Mouse (Mus musculus) midbrain, embryonic 15.5 days (tissue): Measurements from ENCODE around the gene Fkbp15. TPM values are rescaled to one million over a fixed set of nuclear protein-coding genes. Genes with fewer than 3 reads are reported as not detected.

Experiments used
- ATAC-seq: fragments of 200-750 bp; cut with Nextera tagmentation; replicated peaks from 2 replicates; pipeline ENCODE4 v1.8.0; 2017; ENCODE audit warnings: moderate TSS enrichment
- H3K27ac ChIP-seq: fragments of 300-500 bp; sonication (generic); 2 replicates; pipeline ENCODE4 v1.5.1; 2015; ENCODE audit warnings: mild to moderate bottlenecking, inconsistent platforms
- H3K27me3 ChIP-seq: fragments of 300-500 bp; sonication (generic); replicated peaks from 2 replicates; pipeline ENCODE4 v1.6.1; 2015; ENCODE audit warnings: inconsistent platforms
- H3K36me3 ChIP-seq: fragments of 300-500 bp; sonication (generic); replicated peaks from 2 replicates; pipeline ENCODE4 v1.6.1; 2015; ENCODE audit warnings: inconsistent platforms
- H3K4me1 ChIP-seq: fragments of 300-500 bp; sonication (generic); 2 replicates; pipeline ENCODE4 v1.6.1; 2015; ENCODE audit warnings: inconsistent platforms
- H3K4me2 ChIP-seq: fragments of 300-500 bp; sonication (generic); 2 replicates; pipeline ENCODE4 v1.6.1; 2015; ENCODE audit warnings: inconsistent platforms, mild to moderate bottlenecking, moderate library complexity
- H3K4me3 ChIP-seq: fragments of 300-500 bp; sonication (generic); 2 replicates; pipeline ENCODE4 v1.5.1; 2015; ENCODE audit warnings: mild to moderate bottlenecking, inconsistent platforms
- H3K9ac ChIP-seq: fragments of 300-500 bp; sonication (generic); 2 replicates; pipeline ENCODE4 v1.6.1; 2015; ENCODE audit warnings: mild to moderate bottlenecking, inconsistent platforms
- H3K9me3 ChIP-seq: fragments of 300-500 bp; sonication (generic); 2 replicates; pipeline ENCODE4 v1.6.1; 2016; ENCODE audit warnings: inconsistent platforms
- WGBS: fragments of 180-500 bp; shearing (Covaris S2); methylation state at CpG from one replicate; pipeline ENCODE4 v1.1.7; 2015; ENCODE audit warnings: mixed read lengths; 5-methylcytosine and 5-hydroxymethylcytosine counted together
- polyA plus RNA-seq: library from polyadenylated mRNA; unstranded; fragments of >200 nt; fragmentation: Nextera tagmentation; extraction: Ambion mirVana; gene quantifications from 2 replicates; pipeline ENCODE4 v1.2.1, GENCODE M21; 2015

Fkbp15 gene
- 20.9 and 23.0 TPM in 2 replicates for polyA plus RNA-seq

GRCm38 (mm10) chr4:62360088-62360804, at the start of gene Fkbp15, which contains the start of gene Slc31a1:
TSS of gene Fkbp15 (minus strand) at chr4:62360548.
TSS of gene Slc31a1 (plus strand) at chr4:62360727.
- no peaks in the 10 kb centered on the region for H3K36me3 ChIP-seq
- under 1% methylated on average over 51 of the region's 51 CpGs for WGBS
- H3K4me3 ChIP-seq = peak within 1 kb of the TSS; percentile 79
- peak within 1 kb of the TSS; percentile 84 for H3K27ac ChIP-seq
- H3K4me1 ChIP-seq = peaks cover 27% of the 10 kb centered on the region
- H3K9ac ChIP-seq = peak within 1 kb of the TSS; percentile 83
- H3K4me2 ChIP-seq = peak within 1 kb of the TSS; percentile 77
- no peaks in the 10 kb centered on the region for H3K27me3 ChIP-seq
- peak; percentile 100 for ATAC-seq
- H3K9me3 ChIP-seq = no peaks in the 10 kb centered on the region

GRCm38 (mm10) chr4:62409615-62410014, 49.3 kb upstream of the Fkbp15 start:
- Histone ChIP-seq H3K27ac (no peak overlapping the region), H3K36me3 (peaks cover 8% of the 10 kb centered on the region; the same call in 1 of the 2 replicates), H3K4me1 (peaks cover 39% of the 10 kb centered on the region), H3K27me3 (no peaks in the 10 kb centered on the region), H3K4me2 (peak overlapping the region; percentile 67), H3K4me3 (peak overlapping the region; percentile 66), H3K9ac (peak overlapping the region; percentile 71), H3K9me3 (no peaks in the 10 kb centered on the region)
- no peak for ATAC-seq
- WGBS = 42% methylated on average over 6 of the region's 6 CpGs

GRCm38 (mm10) chr4:62408601-62409282, 48.4 kb upstream of the Fkbp15 start, which contains the start of the genes Cdc26 and Prpf4:
TSS of gene Cdc26 (minus strand) at chr4:62408642.
TSS of gene Prpf4 (plus strand) at chr4:62408797.
- Histone ChIP-seq H3K4me1 (peaks cover 39% of the 10 kb centered on the region), H3K4me3 (peak within 1 kb of the TSS; percentile 66), H3K27ac (peak within 1 kb of the TSS; percentile 77), H3K36me3 (0 out of 2 replicates have a peak, but pooled peaks cover 11% of the 10 kb centered on the region), H3K9me3 (no peaks in the 10 kb centered on the region), H3K9ac (peak within 1 kb of the TSS; percentile 71), H3K27me3 (no peaks in the 10 kb centered on the region), H3K4me2 (peak within 1 kb of the TSS; percentile 67)
- under 1% methylated on average over 39 of the region's 39 CpGs for WGBS
- peak; percentile 99 for ATAC-seq

- peak overlapping the region; percentile 66 for H3K4me3 ChIP-seq
- WGBS = 0% methylated on average over 35 of the region's 35 CpGs
These were observed 47.6 kb upstream of the Fkbp15 start for GRCm38 (mm10) chr4:62407730-62408582.

GRCm38 (mm10) chr4:62406133-62406532, 45.8 kb upstream of the Fkbp15 start:
- Histone ChIP-seq H3K36me3 (peaks cover 13% of the 10 kb centered on the region; the same call in 1 of the 2 replicates), H3K4me1 (peaks cover 39% of the 10 kb centered on the region), H3K9ac (no peak overlapping the region), H3K27ac (no peak overlapping the region), H3K4me3 (no peak overlapping the region), H3K27me3 (no peaks in the 10 kb centered on the region), H3K9me3 (no peaks in the 10 kb centered on the region), H3K4me2 (no peak overlapping the region)
- ATAC-seq = no peak
- 82% methylated on average over 4 of the region's 4 CpGs for WGBS

More at GRCm38 (mm10) chr4:62407730-62408582, 47.6 kb upstream of the Fkbp15 start:
- peak overlapping the region; percentile 40 for H3K4me2 ChIP-seq
- H3K9me3 ChIP-seq = no peaks in the 10 kb centered on the region
- 0 out of 2 replicates have a peak, but pooled peaks cover 11% of the 10 kb centered on the region for H3K36me3 ChIP-seq
- peak overlapping the region; percentile 67 for H3K9ac ChIP-seq
- H3K27ac ChIP-seq = peak overlapping the region; percentile 74
- peaks cover 39% of the 10 kb centered on the region for H3K4me1 ChIP-seq
- no peaks in the 10 kb centered on the region for H3K27me3 ChIP-seq
- peak; percentile 75 for ATAC-seq

- Histone ChIP-seq H3K4me1 (no peaks in the 10 kb centered on the region), H3K4me2 (no peak overlapping the region), H3K9me3 (no peaks in the 10 kb centered on the region), H3K4me3 (no peak overlapping the region), H3K36me3 (peaks cover 39% of the 10 kb centered on the region; the same call in 1 of the 2 replicates), H3K27ac (no peak overlapping the region), H3K27me3 (no peaks in the 10 kb centered on the region), H3K9ac (no peak overlapping the region)
- no peak for ATAC-seq
- WGBS = 95% methylated on average over 3 of the region's 3 CpGs
These were observed 38.6 kb upstream of the Fkbp15 start for GRCm38 (mm10) chr4:62398956-62399355.

- Histone ChIP-seq H3K36me3 (peaks cover 42% of the 10 kb centered on the region; the same call in 1 of the 2 replicates), H3K4me3 (no peak overlapping the region), H3K27me3 (no peaks in the 10 kb centered on the region), H3K9ac (no peak overlapping the region), H3K4me2 (no peak overlapping the region), H3K4me1 (no peaks in the 10 kb centered on the region), H3K9me3 (no peaks in the 10 kb centered on the region), H3K27ac (no peak overlapping the region)
- WGBS = 84% methylated on average over 4 of the region's 4 CpGs
- ATAC-seq = no peak
These were observed 37.4 kb upstream of the Fkbp15 start for GRCm38 (mm10) chr4:62397616-62398365.

GRCm38 (mm10) chr4:62395806-62396205, 35.5 kb upstream of the Fkbp15 start:
- Histone ChIP-seq H3K36me3 (peaks cover 40% of the 10 kb centered on the region), H3K4me2 (no peak overlapping the region), H3K27ac (no peak overlapping the region), H3K27me3 (no peaks in the 10 kb centered on the region), H3K9me3 (no peaks in the 10 kb centered on the region), H3K9ac (no peak overlapping the region), H3K4me1 (no peaks in the 10 kb centered on the region), H3K4me3 (no peak overlapping the region)
- ATAC-seq = no peak
- 91% methylated on average over 1 of the region's 1 CpGs for WGBS

GRCm38 (mm10) chr4:62393459-62393858, 33.1 kb upstream of the Fkbp15 start:
- Histone ChIP-seq H3K36me3 (peaks cover 40% of the 10 kb centered on the region), H3K27me3 (no peaks in the 10 kb centered on the region), H3K4me1 (no peaks in the 10 kb centered on the region), H3K4me2 (no peak overlapping the region), H3K27ac (no peak overlapping the region), H3K4me3 (no peak overlapping the region), H3K9me3 (no peaks in the 10 kb centered on the region), H3K9ac (no peak overlapping the region)
- no peak for ATAC-seq
- 19% methylated on average over 6 of the region's 6 CpGs for WGBS

- no peak overlapping the region for H3K4me2 ChIP-seq
- H3K9ac ChIP-seq = no peak overlapping the region
- peaks cover 35% of the 10 kb centered on the region for H3K36me3 ChIP-seq
- no peak overlapping the region for H3K27ac ChIP-seq
- WGBS = 90% methylated on average over 7 of the region's 7 CpGs
- no peak overlapping the region for H3K4me3 ChIP-seq
- H3K27me3 ChIP-seq = no peaks in the 10 kb centered on the region
- ATAC-seq = 0 out of 2 replicates have a peak, but pooled peaks have one; percentile 42
- no peaks in the 10 kb centered on the region for H3K9me3 ChIP-seq
- H3K4me1 ChIP-seq = no peaks in the 10 kb centered on the region
These were observed 31.5 kb upstream of the Fkbp15 start for GRCm38 (mm10) chr4:62391892-62392291.
